Mouse (Mus musculus) splenic B cell, adult 2 months (primary cell): ENCODE results near the gene Btg2.

Experiments used
- DNase-seq: peaks from one replicate; pipeline ENCODE4 v3.0.0-alpha.2; 2011; ENCODE audit warnings: low read depth, low spot score
- H3K27me3 ChIP-seq: 2 replicates; pipeline ENCODE4 v1.6.1; 2012; ENCODE audit warnings: mild to moderate bottlenecking, low read length, moderate library complexity, mixed read lengths; ENCODE audit not compliant: control insufficient read depth, poor library complexity, insufficient read depth, severe bottlenecking
- H3K36me3 ChIP-seq: 2 replicates; pipeline ENCODE4 v1.6.1; 2012; ENCODE audit warnings: mild to moderate bottlenecking, low read length, moderate library complexity, mixed read lengths; ENCODE audit not compliant: control insufficient read depth, poor library complexity, insufficient read depth, severe bottlenecking

Gene Btg2

DNA sequence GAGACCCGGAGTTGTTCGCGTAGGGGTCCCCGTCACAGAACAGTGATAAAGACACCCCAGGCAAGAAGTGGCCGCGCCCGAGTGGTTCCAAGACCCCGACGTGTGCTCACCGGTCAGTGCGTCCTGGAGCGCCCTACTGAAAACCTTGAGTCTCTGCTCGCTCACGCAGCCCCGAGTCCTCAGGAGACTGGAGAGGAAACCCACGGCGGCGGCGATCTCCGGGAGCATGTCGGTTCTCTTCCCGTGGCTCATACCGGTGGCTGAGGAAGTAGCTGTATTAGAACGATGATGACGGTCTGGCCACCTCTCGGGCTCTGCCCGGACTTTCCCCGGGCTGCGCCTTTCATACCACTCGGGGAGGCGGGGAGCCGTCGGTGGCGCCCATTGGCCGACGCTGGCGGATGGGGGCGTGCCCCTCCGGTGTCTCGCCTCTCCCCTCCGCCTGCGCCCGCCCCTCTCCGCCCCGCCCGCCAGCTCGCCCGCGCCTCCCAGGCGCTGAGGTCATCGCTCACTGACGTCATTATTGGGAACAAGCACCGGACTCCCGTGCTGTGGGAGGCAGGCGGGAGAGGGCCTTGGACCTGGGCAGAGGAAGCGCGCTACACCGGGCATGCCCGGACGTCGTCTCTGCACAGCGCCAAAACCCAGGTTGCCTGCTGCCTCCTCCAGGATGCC is at the start of gene Btg2:
Gene Btg2, minus strand, starts transcription at position 319 of the 675 bp plus-strand sequence.
- Histone ChIP-seq H3K27me3 (no peaks in the 10 kb centered on the region), H3K36me3 (peaks cover 22% of the 10 kb centered on the region)
- peak; percentile 97 for DNase-seq

DNA sequence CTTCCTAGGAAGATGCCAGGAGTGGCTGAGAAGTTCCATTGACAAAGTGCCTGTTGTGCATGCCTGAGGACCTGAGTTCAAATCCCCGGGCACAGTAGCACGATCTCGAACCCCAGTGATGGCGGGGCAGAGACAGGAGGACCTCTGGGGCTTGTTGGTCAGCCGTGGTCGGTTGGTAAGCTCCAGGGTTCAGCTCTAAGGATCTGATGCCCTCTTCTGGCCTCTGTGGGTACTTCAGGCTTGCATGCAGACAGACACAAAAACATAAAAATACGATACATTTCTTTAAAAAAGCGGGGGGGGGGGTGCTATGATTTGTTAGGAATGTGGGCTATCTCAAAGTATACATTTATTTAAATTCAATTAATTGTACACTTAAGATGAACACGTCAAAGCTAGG is 43.3 kb upstream of the Btg2 start:
- H3K27me3 ChIP-seq: no peaks in the 10 kb centered on the region
- DNase-seq: peak; percentile 72
- no peaks in the 10 kb centered on the region for H3K36me3 ChIP-seq

DNA sequence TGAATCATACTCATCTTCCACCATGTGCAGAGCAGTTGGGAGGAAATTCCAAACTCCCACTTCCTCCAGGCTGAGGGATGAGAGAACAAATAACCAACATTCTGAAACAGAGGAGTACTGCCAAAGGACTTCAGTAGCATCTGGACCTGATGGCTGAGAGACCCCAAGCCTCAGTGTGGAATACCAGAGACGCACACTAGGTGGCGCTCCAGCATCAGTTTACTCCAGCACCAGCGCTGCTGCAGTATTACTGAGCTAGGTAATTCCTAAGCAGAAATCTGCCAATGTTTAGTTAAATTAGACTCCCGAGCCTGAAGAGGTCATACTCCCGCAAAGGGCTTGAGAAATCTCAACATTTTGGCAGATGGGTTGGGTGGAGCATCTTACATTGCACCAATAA is 41.3 kb upstream of the Btg2 start:
- DNase-seq: peak; percentile 87
- Histone ChIP-seq H3K36me3 (no peaks in the 10 kb centered on the region), H3K27me3 (no peaks in the 10 kb centered on the region)

DNA sequence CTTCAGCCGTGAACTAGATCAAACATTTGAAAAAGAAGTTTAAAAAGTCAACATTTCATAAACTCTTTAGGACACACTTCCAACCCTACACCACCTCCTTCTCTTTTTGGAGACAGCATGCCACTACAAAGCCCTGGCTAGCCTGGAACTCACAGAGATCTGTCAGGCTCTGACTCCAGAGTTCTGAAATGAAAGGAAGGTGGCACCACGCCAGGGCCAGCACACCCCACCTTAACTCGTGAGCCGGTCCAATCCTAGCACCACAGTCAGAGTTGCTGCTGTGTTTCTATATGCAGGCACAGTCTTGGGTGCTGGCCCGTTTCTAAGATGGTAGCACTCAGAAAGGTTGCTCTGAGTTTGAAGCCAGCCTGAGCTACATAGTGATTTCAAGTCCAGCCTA is 38.2 kb upstream of the Btg2 start:
- no peak for DNase-seq
- Histone ChIP-seq H3K36me3 (no peaks in the 10 kb centered on the region), H3K27me3 (no peaks in the 10 kb centered on the region)

DNA sequence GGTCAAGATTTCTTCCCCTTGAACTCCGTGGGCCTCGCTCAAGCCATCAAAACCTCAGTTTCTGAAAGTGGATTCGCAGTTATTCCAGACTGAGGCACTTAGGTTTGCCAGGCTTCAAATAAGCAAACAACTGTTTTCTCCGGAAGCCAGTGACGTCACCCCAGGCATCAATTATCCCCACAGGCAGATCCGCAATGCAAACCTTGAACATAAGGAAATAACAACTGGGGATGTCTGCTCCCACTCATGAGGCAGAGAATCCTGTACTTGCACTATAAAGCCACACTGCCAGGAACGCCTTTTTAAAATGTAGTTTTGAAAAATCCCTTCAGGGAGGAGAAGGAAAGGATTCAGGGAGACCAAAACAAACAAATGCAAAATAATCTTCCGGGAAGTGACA is 36.5 kb upstream of the Btg2 start:
- no peak for DNase-seq
- Histone ChIP-seq H3K27me3 (no peaks in the 10 kb centered on the region), H3K36me3 (no peaks in the 10 kb centered on the region)

DNA sequence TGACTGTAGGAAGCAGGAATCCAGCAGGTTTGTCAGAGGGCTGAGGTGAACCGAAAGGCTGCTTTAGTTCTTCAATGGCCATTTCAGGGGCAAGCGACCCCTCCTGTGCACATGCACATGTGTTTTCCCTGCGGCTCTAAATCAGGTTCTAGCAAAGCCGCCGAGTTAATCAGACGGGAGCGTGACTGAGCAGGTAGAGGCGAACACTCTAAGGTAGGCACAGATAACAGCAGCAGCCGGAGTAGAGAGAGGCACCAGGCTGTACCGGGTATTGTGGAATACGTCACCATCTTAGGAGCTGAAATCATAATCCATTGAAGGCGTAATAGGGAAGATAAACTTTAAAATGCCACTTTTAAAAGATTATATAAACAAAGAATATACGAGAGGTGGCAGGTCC is 35.8 kb upstream of the Btg2 start:
- Histone ChIP-seq H3K27me3 (no peaks in the 10 kb centered on the region), H3K36me3 (no peaks in the 10 kb centered on the region)
- DNase-seq: no peak

DNA sequence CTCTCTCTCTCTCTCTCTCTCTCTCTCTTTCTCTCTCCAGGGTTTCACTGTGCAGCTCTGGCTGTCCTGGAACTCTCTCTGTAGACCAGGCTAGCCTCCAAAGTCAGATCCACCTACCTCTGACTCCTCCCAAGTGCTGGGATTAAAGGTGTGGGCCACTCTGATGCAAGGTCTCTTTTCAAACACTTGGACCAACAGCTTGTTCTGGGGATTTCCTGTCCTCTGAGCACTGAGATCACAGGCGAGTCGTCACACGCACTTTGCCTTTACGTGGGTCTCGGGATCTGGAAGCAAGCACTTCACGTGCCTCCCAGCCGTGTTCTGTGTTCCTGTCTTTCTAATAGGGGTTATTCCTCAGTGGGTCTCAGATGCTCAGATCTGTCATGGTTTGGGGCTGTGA is 35.1 kb upstream of the Btg2 start:
- no peaks in the 10 kb centered on the region for H3K36me3 ChIP-seq
- no peaks in the 10 kb centered on the region for H3K27me3 ChIP-seq
- DNase-seq: no peak

DNA sequence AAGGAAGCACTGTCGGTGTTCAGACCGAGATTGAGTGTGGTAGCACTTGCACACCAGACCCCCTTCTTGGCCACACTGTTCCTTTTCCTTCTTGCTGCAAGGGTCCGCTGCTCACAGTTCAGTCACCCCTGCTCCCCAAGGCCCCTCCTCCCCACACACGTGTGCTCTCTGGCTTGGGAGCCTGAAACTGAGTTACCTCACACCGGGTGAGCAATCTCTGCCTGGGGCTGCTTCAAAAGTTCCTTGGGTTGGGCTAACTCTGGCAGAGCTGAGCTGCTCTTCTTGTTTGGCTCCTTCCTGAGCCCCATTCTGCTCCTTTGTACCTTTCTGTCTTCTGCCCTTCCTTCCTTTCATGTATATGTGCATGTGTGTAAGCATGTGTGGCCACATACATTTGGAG is 34.6 kb upstream of the Btg2 start:
- DNase-seq: no peak
- no peaks in the 10 kb centered on the region for H3K27me3 ChIP-seq
- no peaks in the 10 kb centered on the region for H3K36me3 ChIP-seq

DNA sequence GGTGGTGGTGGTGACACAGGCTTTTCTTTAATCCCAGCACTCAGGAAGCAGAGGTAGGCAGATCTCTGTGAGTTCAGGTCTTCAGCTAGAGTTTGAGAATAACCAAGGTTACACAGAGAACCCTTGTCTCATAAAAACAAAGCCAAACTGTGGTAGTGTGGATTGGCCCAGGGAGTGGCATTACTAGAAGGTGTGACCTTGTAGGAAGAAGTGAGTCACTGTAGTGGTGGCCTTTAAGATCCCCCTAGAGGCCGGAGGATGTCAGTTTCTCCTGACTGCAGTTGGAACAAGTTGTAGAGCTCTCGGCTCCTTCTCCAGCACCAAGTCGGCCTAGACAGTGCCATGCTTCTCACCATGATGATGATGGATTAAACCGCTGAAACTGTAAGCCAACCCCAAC is 32.1 kb upstream of the Btg2 start, which contains the start of gene Chit1:
Gene Chit1, plus strand, starts transcription at position 264 of the 400 bp plus-strand sequence.
- H3K36me3 ChIP-seq: no peaks in the 10 kb centered on the region
- no peaks in the 10 kb centered on the region for H3K27me3 ChIP-seq
- DNase-seq: peak; percentile 59

DNA sequence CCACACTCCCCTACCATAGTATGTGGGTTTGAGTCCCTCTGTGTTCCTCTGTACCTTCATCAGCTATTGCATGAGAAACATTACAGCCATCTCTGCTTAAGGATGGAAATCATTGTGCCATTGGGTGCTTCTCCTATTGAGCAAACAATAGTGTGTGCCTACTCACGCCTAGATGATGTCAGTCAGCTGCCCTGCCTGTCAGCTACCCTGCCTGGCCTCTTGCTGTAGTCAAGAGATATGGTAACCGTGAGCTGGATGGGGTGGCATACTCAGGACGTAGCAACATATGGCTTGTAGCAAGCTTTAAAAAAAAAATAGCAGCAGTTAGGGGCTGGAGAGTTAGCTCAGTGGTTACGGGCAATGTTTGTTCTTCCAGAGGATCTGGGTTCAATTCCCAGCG is 31.5 kb upstream of the Btg2 start:
- DNase-seq: no peak
- no peaks in the 10 kb centered on the region for H3K36me3 ChIP-seq

DNA sequence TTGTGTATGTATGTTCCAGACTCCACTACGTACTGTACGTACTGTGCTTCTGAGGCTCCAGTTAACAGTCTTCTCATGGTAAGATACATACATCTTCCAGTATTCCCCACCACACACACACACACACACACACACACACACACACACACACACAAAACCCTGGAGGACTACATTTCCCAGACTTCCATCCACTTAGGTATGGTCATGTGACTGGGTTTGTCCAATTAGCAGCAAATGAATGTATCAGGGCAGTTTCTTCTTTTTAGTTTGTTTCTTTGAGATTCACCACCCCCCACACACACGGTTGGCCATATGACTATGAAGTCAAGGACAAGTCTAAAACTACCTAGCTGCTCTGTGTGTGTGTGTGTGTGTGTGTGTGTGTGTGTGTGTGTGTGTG is 31.1 kb upstream of the Btg2 start:
- peak; percentile 49 for DNase-seq
- no peaks in the 10 kb centered on the region for H3K27me3 ChIP-seq
- no peaks in the 10 kb centered on the region for H3K36me3 ChIP-seq

More for the DNA sequence above, 31.5 kb upstream of the Btg2 start:
- no peaks in the 10 kb centered on the region for H3K27me3 ChIP-seq

DNA sequence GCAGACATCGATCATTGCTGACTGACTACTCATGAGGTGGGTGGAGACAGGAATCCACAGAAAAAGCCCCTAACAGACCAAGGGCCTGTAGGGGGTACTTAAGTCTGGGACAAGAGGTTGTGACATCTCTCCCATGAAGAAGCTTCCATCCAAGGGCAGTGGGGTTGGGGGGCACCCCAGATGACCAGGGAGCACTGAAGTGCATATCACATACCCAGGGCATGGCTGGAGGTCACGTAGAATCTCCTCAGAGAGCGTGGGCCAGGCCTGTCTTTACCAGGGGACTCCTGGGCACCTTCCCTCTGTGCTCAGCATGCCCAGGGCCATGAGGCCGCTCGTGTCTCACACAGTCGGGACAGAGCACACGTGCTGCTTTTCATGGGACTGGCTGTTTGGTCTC is 28.9 kb upstream of the Btg2 start:
- Histone ChIP-seq H3K36me3 (no peaks in the 10 kb centered on the region), H3K27me3 (no peaks in the 10 kb centered on the region)
- DNase-seq: no peak

DNA sequence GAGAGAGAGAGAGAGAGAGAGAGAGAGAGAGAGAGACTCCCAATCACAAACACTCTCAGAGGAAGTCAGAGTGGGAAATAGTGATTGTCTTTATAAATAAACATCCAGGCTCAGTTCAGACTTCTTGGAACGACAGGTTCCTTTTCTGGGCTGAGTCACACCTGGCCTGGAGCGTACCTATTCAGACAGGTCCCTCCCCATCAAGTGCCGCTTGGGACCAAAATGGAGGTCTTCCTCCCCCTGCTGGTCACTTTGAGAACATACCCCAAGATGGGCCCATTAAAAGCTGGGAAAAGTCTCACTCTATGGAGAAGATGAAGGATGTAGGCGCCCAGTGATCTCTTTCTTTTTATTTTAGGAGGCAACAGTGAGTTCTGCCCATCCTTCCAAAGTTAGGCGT is 27.8 kb upstream of the Btg2 start:
- Histone ChIP-seq H3K36me3 (no peaks in the 10 kb centered on the region), H3K27me3 (no peaks in the 10 kb centered on the region)
- peak; percentile 86 for DNase-seq

DNA sequence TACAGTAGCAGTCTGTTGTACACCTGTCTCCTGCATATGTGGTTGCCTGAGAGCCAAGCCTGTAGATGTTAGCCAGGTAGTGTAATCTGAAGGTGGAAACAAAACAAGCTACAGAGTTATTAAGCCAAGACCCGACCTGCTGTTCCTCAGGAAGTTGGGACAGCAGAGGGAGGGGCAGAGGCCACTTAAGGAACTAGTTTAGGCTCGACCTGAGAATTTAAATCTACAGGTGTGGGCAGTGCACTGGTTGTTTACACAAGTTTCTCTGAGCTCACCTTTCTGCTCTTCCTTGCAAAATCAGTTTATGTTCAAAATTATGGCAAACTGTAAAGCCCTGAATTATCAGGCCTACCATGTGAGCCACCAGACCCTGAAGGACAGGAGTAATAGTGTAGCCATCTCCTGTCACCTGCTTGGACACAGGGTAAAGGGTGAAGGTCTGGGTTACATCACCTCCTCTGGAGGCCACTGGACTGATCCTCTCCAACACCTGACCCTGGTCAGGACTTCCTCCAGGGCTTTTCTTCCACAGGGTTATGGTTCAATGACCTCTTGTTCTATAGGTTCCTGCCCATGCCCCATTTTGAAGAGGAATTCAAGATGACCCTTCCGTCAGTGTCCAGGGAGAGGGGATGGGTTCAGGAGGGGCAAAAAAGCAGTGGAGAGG is 27.0 kb upstream of the Btg2 start:
- no peaks in the 10 kb centered on the region for H3K36me3 ChIP-seq
- DNase-seq: no peak

DNA sequence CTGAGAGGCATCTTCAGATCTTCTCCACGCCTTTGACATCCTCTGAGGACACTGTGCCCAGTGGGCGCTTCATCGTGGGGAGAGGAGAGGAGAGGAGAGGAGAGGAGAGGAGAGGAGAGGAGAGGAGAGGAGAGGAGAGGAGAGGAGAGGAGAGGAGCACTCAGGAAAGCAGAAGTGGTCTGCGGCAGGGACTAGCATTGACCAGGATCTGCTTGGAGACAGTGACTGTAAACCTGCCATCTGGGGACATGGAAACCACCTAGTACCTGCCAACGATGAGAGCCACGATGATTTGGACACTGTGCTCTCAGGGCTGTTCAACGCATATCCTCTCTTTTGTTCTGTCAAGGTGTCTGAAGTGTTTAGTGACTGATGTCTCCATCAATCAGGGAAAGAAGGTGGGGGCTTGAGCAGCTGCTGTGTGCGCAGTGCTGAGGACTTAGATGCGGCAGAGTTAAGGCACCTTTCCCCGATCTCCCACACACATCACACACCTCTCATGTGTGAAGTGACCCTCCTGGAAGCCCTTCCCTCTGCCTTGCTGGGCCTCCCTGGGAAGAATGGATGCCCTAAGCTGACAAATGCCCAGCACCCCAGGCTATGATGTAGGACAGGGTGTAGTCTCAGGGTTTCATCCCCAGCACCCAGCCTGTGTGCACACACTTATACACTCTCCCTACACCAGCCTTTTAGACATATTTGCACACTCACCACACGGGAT is 26.3 kb upstream of the Btg2 start:
- DNase-seq: no peak
- no peaks in the 10 kb centered on the region for H3K36me3 ChIP-seq
- H3K27me3 ChIP-seq: no peaks in the 10 kb centered on the region

More for the DNA sequence above, 27.0 kb upstream of the Btg2 start:
- H3K27me3 ChIP-seq: no peaks in the 10 kb centered on the region
